Mouse (Mus musculus) kidney, postnatal 0 days (tissue): ENCODE data around the gene Dcst2. TPM values are rescaled to one million over a fixed set of nuclear protein-coding genes. Genes with fewer than 3 reads are reported as not detected.

Source experiments
- ATAC-seq: fragments of 200-750 bp; cut with Nextera tagmentation; replicated peaks from 2 replicates; pipeline ENCODE4 v1.8.0; 2017; ENCODE audit warnings: low read depth, moderate number of reproducible peaks, moderate TSS enrichment, moderate library complexity; ENCODE audit not compliant: low FRiP score
- DNase-seq: peaks from one replicate; pipeline ENCODE4 v3.0.0-alpha.2; 2016; ENCODE audit warnings: low spot score
- H3K27ac ChIP-seq: fragments of 300-500 bp; sonication (generic); 2 replicates; pipeline ENCODE4 v1.5.1; 2014; ENCODE audit warnings: mild to moderate bottlenecking
- H3K27me3 ChIP-seq: fragments of 300-500 bp; sonication (generic); 2 replicates; pipeline ENCODE4 v1.6.1; 2014; ENCODE audit warnings: low read length, mixed read lengths; ENCODE audit not compliant: insufficient read depth
- H3K36me3 ChIP-seq: fragments of 300-500 bp; sonication (generic); 2 replicates; pipeline ENCODE4 v1.6.1; 2014; ENCODE audit warnings: low read length, mixed read lengths; ENCODE audit not compliant: insufficient read depth
- H3K4me1 ChIP-seq: fragments of 300-500 bp; sonication (generic); replicated peaks from 2 replicates; pipeline ENCODE4 v1.6.1; 2014; ENCODE audit warnings: antibody characterized with exemption, low read length, mixed read lengths; ENCODE audit not compliant: insufficient read depth
- H3K4me2 ChIP-seq: fragments of 300-500 bp; sonication (generic); 2 replicates; pipeline ENCODE4 v1.6.1; 2014; ENCODE audit warnings: mild to moderate bottlenecking, low read length, moderate library complexity, mixed read lengths
- H3K4me3 ChIP-seq: fragments of 300-500 bp; sonication (generic); replicated peaks from 2 replicates; pipeline ENCODE4 v1.5.1; 2014; ENCODE audit warnings: low read depth, low read length
- H3K9ac ChIP-seq: fragments of 300-500 bp; sonication (generic); 2 replicates; pipeline ENCODE4 v1.6.1; 2014; ENCODE audit warnings: low read depth, low read length
- H3K9me3 ChIP-seq: fragments of 300-500 bp; sonication (generic); replicated peaks from 2 replicates; pipeline ENCODE4 v1.6.1; 2016; ENCODE audit warnings: low read length, inconsistent platforms, mixed read lengths
- CTCF ChIP-seq: IDR thresholded peaks from 2 replicates; pipeline ENCODE4 v1.5.1; 2016; ENCODE audit warnings: antibody characterized with exemption, low read depth, mild to moderate bottlenecking, moderate library complexity
- WGBS: fragments of 180-500 bp; shearing (Covaris S2); extraction: QIAGEN DNeasy Blood & Tissue Kit; methylation state at CpG from one replicate; pipeline ENCODE4 v1.1.7; 2014; 5-methylcytosine and 5-hydroxymethylcytosine counted together
- polyA plus RNA-seq: library from polyadenylated mRNA; unstranded; fragments of >200 nt; fragmentation: Nextera tagmentation; extraction: Ambion mirVana; gene quantifications from 2 replicates; pipeline ENCODE4 v1.2.1, GENCODE M21; 2015

The Dcst2 gene
- polyA plus RNA-seq, 1 experiment from 2014 or later: 0.62 TPM

- Histone ChIP-seq H3K27ac (peak overlapping the region; percentile 88), H3K4me3 (peak overlapping the region; percentile 51), H3K36me3 (no peaks in the 10 kb centered on the region), H3K4me1 (peaks cover 26% of the 10 kb centered on the region), H3K4me2 (peak overlapping the region; percentile 99), H3K9me3 (no peaks in the 10 kb centered on the region), H3K27me3 (no peaks in the 10 kb centered on the region), H3K9ac (peak overlapping the region; percentile 76)
- peak; percentile 30 for DNase-seq
- 0% methylated on average over 21 of the region's 24 CpGs for WGBS
- no peak for ATAC-seq
- no peak for TF ChIP-seq CTCF
These were observed 31.1 kb downstream of the Dcst2 start for GRCm38 (mm10) chr3:89392871-89393311.

GRCm38 (mm10) chr3:89393605-89394004 lies 31.8 kb downstream of the Dcst2 start:
- H3K4me3 ChIP-seq: peak overlapping the region; percentile 51
- no peaks in the 10 kb centered on the region for H3K9me3 ChIP-seq
- peak overlapping the region; percentile 99 for H3K4me2 ChIP-seq
- ATAC-seq: peak; percentile 93
- H3K36me3 ChIP-seq: no peaks in the 10 kb centered on the region
- no peaks in the 10 kb centered on the region for H3K27me3 ChIP-seq
- peak overlapping the region; percentile 76 for H3K9ac ChIP-seq
- under 1% methylated on average over 15 of the region's 15 CpGs for WGBS
- DNase-seq: peak; percentile 99
- no peak; the same call in 1 of the 2 replicates for TF ChIP-seq CTCF
- H3K4me1 ChIP-seq: peaks cover 26% of the 10 kb centered on the region
- peak overlapping the region; percentile 91 for H3K27ac ChIP-seq

DNA sequence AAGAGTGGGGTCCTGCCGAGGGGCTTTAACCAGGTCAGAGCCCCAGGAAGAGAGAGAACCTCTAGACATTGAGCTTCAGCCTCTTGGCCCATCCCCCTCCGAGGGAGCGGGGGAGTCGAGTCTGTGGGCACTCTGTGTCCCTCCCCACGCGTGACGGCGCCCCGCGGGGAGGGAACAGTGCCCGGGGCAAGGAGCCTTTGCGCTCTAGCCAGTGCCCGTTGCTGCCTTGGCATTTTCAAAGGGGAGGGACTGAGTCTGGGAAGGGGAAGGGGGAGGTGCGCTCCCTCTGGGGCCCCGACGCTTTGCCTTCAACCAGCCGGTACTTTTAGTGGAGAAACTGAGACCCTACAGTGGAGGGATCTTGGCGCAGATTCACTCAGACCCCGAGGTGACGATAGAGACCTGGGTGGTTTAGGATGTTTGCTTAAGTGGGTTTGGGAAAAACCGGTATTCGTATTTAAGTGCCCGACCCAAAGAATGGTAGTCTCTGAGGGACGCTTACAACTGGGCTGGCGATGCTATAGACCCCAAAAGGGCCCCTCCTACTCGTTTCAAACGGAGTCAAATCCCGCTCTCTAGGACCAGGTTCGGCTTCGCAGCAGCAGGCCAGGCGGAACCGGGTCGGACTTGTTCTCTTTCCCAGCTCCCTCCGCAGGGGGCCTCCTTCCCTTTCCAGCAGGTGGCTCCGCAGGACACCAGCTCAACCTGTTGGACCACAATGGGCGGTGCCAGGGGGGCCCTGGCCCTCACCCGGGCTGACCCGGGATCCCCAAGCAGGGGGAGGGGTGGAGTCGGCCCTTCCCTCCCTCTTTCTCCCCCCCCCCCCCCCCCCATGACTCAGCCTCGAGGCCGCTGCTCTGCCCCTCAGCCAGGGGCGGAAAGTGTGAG lies 32.5 kb downstream of the Dcst2 start, which contains the start of gene Zbtb7b:
Gene Zbtb7b, minus strand, starts transcription at position 771 of the 888 bp plus-strand sequence.
- Histone ChIP-seq H3K4me3 (peak within 1 kb of the TSS; percentile 51), H3K4me2 (peak within 1 kb of the TSS; percentile 99), H3K27ac (peak within 1 kb of the TSS; percentile 91), H3K4me1 (peaks cover 26% of the 10 kb centered on the region), H3K9me3 (no peaks in the 10 kb centered on the region), H3K9ac (peak within 1 kb of the TSS; percentile 58), H3K36me3 (no peaks in the 10 kb centered on the region), H3K27me3 (no peaks in the 10 kb centered on the region)
- WGBS: under 1% methylated on average over 39 of the region's 42 CpGs
- ATAC-seq (peak; percentile 69), DNase-seq (peak; percentile 81)
- TF ChIP-seq CTCF: peak; percentile 47

DNA sequence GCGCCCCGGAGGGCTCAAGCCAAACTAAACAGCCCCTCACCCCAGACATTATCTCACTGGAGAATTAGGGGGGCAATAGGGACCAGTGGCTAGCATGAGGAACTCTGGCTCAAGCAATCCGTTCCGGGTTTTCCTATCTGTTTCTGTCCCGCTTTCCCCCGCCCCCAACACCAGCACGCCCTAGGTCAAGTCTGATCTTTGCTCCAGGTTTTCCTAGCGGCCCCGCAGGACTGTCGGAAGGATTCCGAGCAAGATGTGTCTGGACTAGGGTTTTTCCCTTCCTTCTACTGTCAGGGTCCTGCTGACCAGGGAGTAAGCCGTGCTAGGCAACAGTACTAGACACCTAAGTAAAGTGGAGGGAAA lies 33.1 kb downstream of the Dcst2 start:
- TF ChIP-seq CTCF: no peak
- ATAC-seq: peak; percentile 15
- under 1% methylated on average over 12 of the region's 12 CpGs for WGBS

DNA sequence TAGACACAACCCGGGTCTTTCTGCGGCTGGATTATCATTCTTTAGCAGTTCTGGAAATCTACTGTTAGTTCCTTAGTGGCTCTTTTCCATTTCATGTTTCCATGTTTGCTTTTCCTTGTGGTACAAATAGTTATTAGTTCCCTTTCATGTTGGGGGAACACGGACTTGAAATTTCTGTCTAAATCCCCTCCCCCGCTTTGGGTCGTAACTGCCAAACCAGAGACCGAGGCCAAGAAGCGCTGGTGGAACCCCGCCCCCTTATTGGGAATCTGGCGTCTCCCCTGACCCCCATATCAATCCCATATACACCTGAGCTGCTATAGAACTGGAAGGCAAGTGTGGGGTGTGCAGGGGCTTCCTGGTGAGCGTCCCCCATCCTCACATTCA lies 33.6 kb downstream of the Dcst2 start:
- H3K27ac ChIP-seq: peak overlapping the region; percentile 91
- peak overlapping the region; percentile 58 for H3K9ac ChIP-seq
- peak overlapping the region; percentile 51 for H3K4me3 ChIP-seq
- peak overlapping the region; percentile 99 for H3K4me2 ChIP-seq
- H3K9me3 ChIP-seq: no peaks in the 10 kb centered on the region
- 4% methylated on average over 10 of the region's 10 CpGs for WGBS
- H3K27me3 ChIP-seq: no peaks in the 10 kb centered on the region
- TF ChIP-seq CTCF: no peak
- ATAC-seq (no peak), DNase-seq (no peak)
- H3K36me3 ChIP-seq: no peaks in the 10 kb centered on the region
- peaks cover 22% of the 10 kb centered on the region for H3K4me1 ChIP-seq

More for the DNA sequence above, 33.1 kb downstream of the Dcst2 start:
- H3K27ac ChIP-seq: peak overlapping the region; percentile 91
- H3K27me3 ChIP-seq: no peaks in the 10 kb centered on the region
- DNase-seq: peak; percentile 97
- H3K9me3 ChIP-seq: no peaks in the 10 kb centered on the region
- H3K4me2 ChIP-seq: peak overlapping the region; percentile 99
- peaks cover 26% of the 10 kb centered on the region for H3K4me1 ChIP-seq
- peak overlapping the region; percentile 58 for H3K9ac ChIP-seq
- no peaks in the 10 kb centered on the region for H3K36me3 ChIP-seq
- peak overlapping the region; percentile 51 for H3K4me3 ChIP-seq

DNA sequence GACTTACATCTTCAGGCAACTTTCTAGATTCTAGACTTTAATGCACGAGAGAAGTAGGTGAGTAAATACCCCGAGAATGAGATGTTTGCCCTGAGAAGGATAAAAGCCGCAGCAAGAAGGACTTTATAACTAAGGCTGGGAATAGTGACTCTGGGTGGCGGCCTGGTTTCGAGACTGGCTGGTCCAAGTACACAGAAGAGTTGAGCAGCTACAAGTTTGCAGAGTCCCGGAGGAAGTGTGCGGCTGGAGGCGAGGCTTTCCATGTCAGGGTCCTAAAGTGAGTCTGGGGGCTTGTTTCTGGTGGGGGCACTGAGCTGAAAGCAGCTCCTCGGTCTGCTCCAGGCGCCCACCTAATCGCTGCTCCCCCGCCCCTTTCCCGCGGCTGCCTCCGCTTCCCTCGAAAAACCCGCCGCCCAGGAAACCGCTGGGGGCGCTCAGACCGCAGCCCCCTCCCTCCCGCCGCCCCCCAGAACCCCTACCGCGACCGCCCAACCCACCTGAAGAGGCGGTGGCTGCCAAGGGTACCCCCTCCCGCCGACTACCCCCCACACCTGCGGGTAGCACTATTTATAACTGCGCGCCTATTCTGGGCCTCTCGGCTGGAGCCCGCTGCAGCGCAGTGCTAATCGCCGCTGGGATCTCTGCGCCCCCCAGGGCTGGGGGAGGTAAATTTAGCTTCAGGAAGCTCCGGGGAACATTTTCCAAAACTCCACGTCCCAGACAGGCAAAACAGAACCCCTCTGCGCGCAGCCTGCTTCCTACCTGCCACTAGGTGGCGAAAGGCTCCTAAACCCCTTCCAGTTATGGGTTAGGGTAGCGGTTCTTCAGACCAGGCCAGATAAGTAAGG lies 34.3 kb downstream of the Dcst2 start:
- Histone ChIP-seq H3K4me3 (peak overlapping the region; percentile 51), H3K27me3 (no peaks in the 10 kb centered on the region), H3K36me3 (no peaks in the 10 kb centered on the region), H3K9ac (peak overlapping the region; percentile 58), H3K4me2 (peak overlapping the region; percentile 99), H3K27ac (peak overlapping the region; percentile 91), H3K4me1 (peaks cover 17% of the 10 kb centered on the region), H3K9me3 (no peaks in the 10 kb centered on the region)
- DNase-seq (peak; percentile 93), ATAC-seq (no peak)
- under 1% methylated on average over 41 of the region's 44 CpGs for WGBS
- TF ChIP-seq CTCF: peak; percentile 94
